Mouse (Mus musculus): ENCODE measurements around the gene Gstt3.
"Not testable (repeated sequence)": the region's sequence is repeated elsewhere in the genome, so short reads cannot be mapped to it uniquely, and the experiment has no call there.

Gstt3 gene

DNA sequence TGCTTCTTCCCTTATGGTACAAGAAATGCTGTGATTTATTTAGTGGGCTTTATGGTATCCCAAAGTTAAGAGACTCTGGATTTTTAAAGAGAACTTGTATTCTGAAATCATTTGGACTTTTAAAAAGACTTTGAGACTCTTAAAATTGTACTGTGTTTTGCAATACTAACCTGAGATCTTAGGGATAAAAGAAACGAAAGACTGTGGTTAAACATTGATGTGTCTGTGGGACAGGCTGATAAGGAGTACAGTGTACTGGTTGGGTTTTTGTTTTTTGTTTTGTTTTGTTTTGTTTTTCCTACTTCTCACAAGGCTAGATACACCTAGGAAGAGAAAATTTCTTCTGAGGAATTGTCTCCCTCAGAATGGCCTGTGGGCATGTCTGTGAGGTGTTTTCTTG lies 4.2 kb upstream of the Gstt3 start:
- in situ Hi-C loops (cut with MboI; ENCODE audit: low sequenced_read_pairs) = no loop called here

GRCm38 (mm10) chr10:75779206-75780174 lies 1.7 kb downstream of the Gstt3 start:
- in situ Hi-C loops (cut with MboI; ENCODE audit: low sequenced_read_pairs) = loop anchor here (5.0 kb wide), 1 partner anchor 43 kb away; the partner anchor contains the start of gene Gstt4

GRCm38 (mm10) chr10:75777885-75778284 lies 3.3 kb downstream of the Gstt3 start:
- in situ Hi-C loops (cut with MboI; ENCODE audit: low sequenced_read_pairs) = no loop called here

DNA sequence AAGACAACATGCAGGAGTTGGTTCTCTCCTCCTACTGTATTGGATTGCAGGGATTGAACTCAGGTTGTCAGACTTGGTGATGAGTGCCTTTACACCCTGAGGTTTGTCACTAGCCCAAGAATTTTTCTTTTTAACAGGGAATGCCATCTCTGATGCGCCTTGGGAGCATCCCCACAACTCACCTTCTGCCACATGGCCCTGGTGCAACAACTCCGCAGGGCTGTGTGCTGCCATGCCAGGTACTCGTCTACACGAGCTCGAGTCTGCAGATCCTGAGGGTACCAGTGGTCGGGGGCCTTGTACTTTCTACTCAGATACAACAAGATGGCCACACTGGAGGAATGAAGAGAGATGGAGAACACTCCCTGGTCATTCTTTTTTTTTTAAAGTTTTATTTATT lies 4.7 kb downstream of the Gstt3 start:
- in situ Hi-C loops (cut with MboI; ENCODE audit: low sequenced_read_pairs) = no loop called here

- in situ Hi-C loops (cut with MboI; ENCODE audit: low sequenced_read_pairs) = no loop called here
These were observed 6.6 kb downstream of the Gstt3 start for GRCm38 (mm10) chr10:75774587-75774986.

GRCm38 (mm10) chr10:75774102-75774501 lies 7.1 kb downstream of the Gstt3 start:
- in situ Hi-C loops (cut with MboI; ENCODE audit: low sequenced_read_pairs) = no loop called here

GRCm38 (mm10) chr10:75772795-75773664 lies 8.2 kb downstream of the Gstt3 start, which contains the start of gene Ddt:
Gene Ddt (minus strand): TSS chr10:75773414.
- in situ Hi-C loops (cut with MboI; ENCODE audit: low sequenced_read_pairs) = no loop called here

GRCm38 (mm10) chr10:75767756-75768155 lies 13.5 kb downstream of the Gstt3 start:
- in situ Hi-C loops (cut with MboI; ENCODE audit: low sequenced_read_pairs) = not testable (repeated sequence)

DNA sequence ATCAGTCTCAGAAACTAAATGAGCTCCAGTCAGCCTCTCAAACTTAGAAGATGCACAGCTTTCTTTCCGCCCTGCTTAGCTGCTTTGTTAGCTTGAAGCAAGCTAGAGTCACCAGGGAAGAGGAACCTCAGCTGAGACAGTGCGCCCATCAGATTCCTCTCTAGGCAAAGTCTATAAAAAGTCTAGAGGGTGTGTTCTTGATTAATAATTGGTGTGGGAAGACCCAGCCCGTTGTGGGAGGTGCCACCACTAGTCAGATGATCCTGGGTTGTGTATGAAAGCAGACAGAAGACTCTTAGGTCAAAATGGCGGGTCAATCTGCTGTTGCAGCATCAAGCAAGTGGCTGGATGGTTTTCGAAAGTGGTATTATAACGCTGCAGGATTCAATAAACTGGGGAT lies 14.4 kb downstream of the Gstt3 start:
- in situ Hi-C loops (cut with MboI; ENCODE audit: low sequenced_read_pairs) = no loop called here

GRCm38 (mm10) chr10:75764519-75765473 lies 16.4 kb downstream of the Gstt3 start:
- in situ Hi-C loops (cut with MboI; ENCODE audit: low sequenced_read_pairs) = no loop called here

GRCm38 (mm10) chr10:75763682-75764518 lies 17.3 kb downstream of the Gstt3 start, which contains the start of gene Cabin1:
Gene Cabin1 (minus strand): TSS chr10:75764341.
- in situ Hi-C loops (cut with MboI; ENCODE audit: low sequenced_read_pairs) = no loop called here

- in situ Hi-C loops (cut with MboI; ENCODE audit: low sequenced_read_pairs) = no loop called here
These were observed 18.8 kb downstream of the Gstt3 start for GRCm38 (mm10) chr10:75762413-75762812.

- in situ Hi-C loops (cut with MboI; ENCODE audit: low sequenced_read_pairs) = no loop called here
These were observed 20.9 kb downstream of the Gstt3 start for GRCm38 (mm10) chr10:75760311-75760710.

GRCm38 (mm10) chr10:75756719-75757118 lies 24.5 kb downstream of the Gstt3 start:
- in situ Hi-C loops (cut with MboI; ENCODE audit: low sequenced_read_pairs) = no loop called here

GRCm38 (mm10) chr10:75744017-75744416 lies 37.2 kb downstream of the Gstt3 start:
- in situ Hi-C loops (cut with MboI; ENCODE audit: low sequenced_read_pairs) = loop anchor here (10.0 kb wide), 1 partner anchor 211 kb away; the partner anchor contains the start of gene Gm5134

GRCm38 (mm10) chr10:75743369-75743768 lies 37.8 kb downstream of the Gstt3 start:
- in situ Hi-C loops (cut with MboI; ENCODE audit: low sequenced_read_pairs) = loop anchor here (10.0 kb wide), 1 partner anchor 211 kb away; the partner anchor contains the start of gene Gm5134

DNA sequence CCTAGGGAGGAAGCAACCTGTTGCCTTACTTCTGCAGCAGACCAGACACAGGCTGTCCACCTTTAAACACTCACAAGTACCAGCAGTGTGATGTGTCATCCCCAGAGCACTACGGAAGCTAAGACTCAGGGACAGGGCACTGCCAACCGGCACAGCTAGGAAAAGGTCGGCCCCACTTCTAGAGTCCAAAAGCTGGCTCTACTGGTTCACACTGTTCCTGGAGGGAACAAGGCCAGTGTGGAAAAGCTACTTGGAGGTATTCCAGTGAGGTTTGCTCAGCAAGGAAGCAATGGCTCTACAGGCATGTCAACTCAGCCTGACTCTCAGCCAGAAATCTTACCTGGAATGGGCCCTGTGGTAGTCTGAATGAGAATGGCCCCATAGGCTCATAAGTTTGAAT lies 40.3 kb downstream of the Gstt3 start:
- in situ Hi-C loops (cut with MboI; ENCODE audit: low sequenced_read_pairs) = loop anchor here (10.0 kb wide), 1 partner anchor 214 kb away; the partner anchor contains the start of gene Gm5134

- in situ Hi-C loops (cut with MboI; ENCODE audit: low sequenced_read_pairs) = no loop called here
These were observed 55.8 kb downstream of the Gstt3 start for GRCm38 (mm10) chr10:75725449-75725848.
